Comparison of ENCODE assay signal across 7 mouse cellular contexts in the genomic region with DNA sequence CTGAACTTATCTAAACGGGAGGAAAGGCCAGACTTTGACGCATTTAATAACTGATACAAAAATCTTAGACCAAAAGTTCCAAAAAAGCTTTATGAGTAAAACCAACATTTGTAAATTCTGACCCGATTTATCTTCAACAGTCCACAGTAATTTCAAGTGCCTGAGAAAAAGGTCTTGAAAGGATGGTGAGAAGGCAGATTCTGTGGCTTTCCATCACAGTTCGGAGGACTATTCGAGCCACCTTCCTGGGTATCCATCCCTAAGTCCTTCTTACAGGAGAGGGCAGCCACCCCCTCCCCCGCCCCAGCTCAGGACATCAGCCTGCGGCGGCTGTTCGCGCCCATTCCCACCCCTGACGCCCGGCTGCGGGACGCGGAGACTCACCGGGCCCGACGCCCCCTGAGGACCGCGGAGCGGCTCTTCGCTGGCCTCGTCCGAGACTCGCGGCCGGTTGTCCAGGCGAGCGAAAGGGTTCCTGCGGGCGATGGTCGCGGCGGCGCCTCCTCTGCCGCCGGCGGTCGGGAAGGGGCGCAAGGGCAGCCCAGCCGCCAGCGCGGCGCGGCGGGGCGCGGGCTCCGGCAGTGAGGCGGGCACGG. TPM values are rescaled to one million over a fixed set of nuclear protein-coding genes. Genes with fewer than 3 reads are reported as not detected.
DNase-seq lines count a peak whose midpoint lies in the region; ATAC-seq and TF ChIP-seq lines count a peak whose summit lies in the region.

No protein-coding gene starts in this region.

- peak overlapping the region; percentile 84 for H3K9ac ChIP-seq in CH12.LX (ENCODE audit: insufficient read depth, low read depth)
- H3K9ac ChIP-seq in forebrain, embryonic 16.5 days (replicated peaks; ENCODE audit: low read depth, low read length), result peak overlapping the region; percentile 87
- peak overlapping the region; percentile 99 for H3K9ac ChIP-seq in liver, embryonic 16.5 days (ENCODE audit: low read depth, low read length)

- no peak for TF ChIP-seq POLR2A in CH12.LX (IDR thresholded peaks at IDR 0.05; ENCODE audit: low read depth, low read length)

- in situ Hi-C loops in CH12.LX (cut with MboI; ENCODE audit: low pct_ligation_motif_present, low pct_unique_long_range_greater_than_20kb, low sequenced_read_pairs), result no loop called here

- peaks cover 33% of the 10 kb centered on the region for H3K79me2 ChIP-seq in CH12.LX (replicated peaks; ENCODE audit: control insufficient read depth, extremely low read depth, insufficient read depth, poor library complexity, severe bottlenecking)

- H3K4me3 ChIP-seq in CH12.LX (replicated peaks in 1 of 3; ENCODE audit: low read depth in 2 of 3, low read length in 2 of 3, poor library complexity in 1 of 3), result peak overlapping the region; percentile 59 to 97 (median 87)
- peak overlapping the region; percentile 89 for H3K4me3 ChIP-seq in forebrain, embryonic 16.5 days (replicated peaks; ENCODE audit: low read length)
- H3K4me3 ChIP-seq in liver, embryonic 16.5 days (ENCODE audit: low read depth, low read length), result peak overlapping the region; percentile 100

- no peaks in the 10 kb centered on the region for H3K27me3 ChIP-seq in CH12.LX (replicated peaks)
- H3K27me3 ChIP-seq in forebrain, embryonic 16.5 days (replicated peaks; ENCODE audit: control insufficient read depth, insufficient read depth, low read length), result no peaks in the 10 kb centered on the region
- no peaks in the 10 kb centered on the region for H3K27me3 ChIP-seq in liver, embryonic 16.5 days (ENCODE audit: control insufficient read depth, insufficient read depth, low read depth, low read length)

- peak; percentile 47 for ATAC-seq in forebrain, embryonic 16.5 days
- ATAC-seq in liver, embryonic 16.5 days (ENCODE audit: low read depth), result peak; percentile 33

- H3K27ac ChIP-seq in CH12.LX (ENCODE audit: insufficient read depth, low read depth), result peak overlapping the region; percentile 70
- H3K27ac ChIP-seq in forebrain, embryonic 16.5 days (ENCODE audit: low read length), result peak overlapping the region; percentile 81
- H3K27ac ChIP-seq in liver, embryonic 16.5 days (ENCODE audit: low read length), result peak overlapping the region; percentile 83

- H3K4me2 ChIP-seq in CH12.LX (ENCODE audit: insufficient read depth, low read depth, poor library complexity, severe bottlenecking), result peak overlapping the region; percentile 94
- H3K4me2 ChIP-seq in forebrain, embryonic 16.5 days (ENCODE audit: low read length), result peak overlapping the region; percentile 77
- peak overlapping the region; percentile 95 for H3K4me2 ChIP-seq in liver, embryonic 16.5 days (ENCODE audit: low read depth, low read length)

- TF ChIP-seq EP300 in CH12.LX (IDR thresholded peaks at IDR 0.05; ENCODE audit: low read length), result peak; percentile 31; the same call in 1 of the 2 replicates

- DNase-seq in 416B (ENCODE audit: low read depth) (peak; percentile 31), CH12.LX (ENCODE audit: extremely low read depth) (no peak)
- DNase-seq in layer of hippocampus, postnatal 10 days (ENCODE audit: low spot score in 2 of 2), result no peak
- no peak for DNase-seq in embryo, embryonic 9.5 days (ENCODE audit: extremely low spot score)
- no peak for DNase-seq in ovary, postnatal 36 days (ENCODE audit: low spot score)

- no peak for TF ChIP-seq CTCF in CH12.LX (conservative IDR thresholded peaks at IDR 0.05 in 1 of 2, IDR thresholded peaks at IDR 0.05 in 1 of 2; ENCODE audit: low read depth in 2 of 2, low read length in 2 of 2)

- H3K9me3 ChIP-seq in CH12.LX (replicated peaks; ENCODE audit: low read length), result no peaks in the 10 kb centered on the region
- no peaks in the 10 kb centered on the region for H3K9me3 ChIP-seq in forebrain, embryonic 16.5 days (ENCODE audit: control insufficient read depth, low read length)
- H3K9me3 ChIP-seq in liver, embryonic 16.5 days (replicated peaks; ENCODE audit: control insufficient read depth, low read length), result no peaks in the 10 kb centered on the region

- dilution Hi-C loops in CH12.LX (cut with MboI; ENCODE audit: extremely low pct_ligation_motif_present, extremely low pct_unique_long_range_greater_than_20kb, low sequenced_read_pairs), result no loop called here

- peaks cover 35 to 59% of the 10 kb centered on the region in 2 experiments for H3K36me3 ChIP-seq in CH12.LX (replicated peaks in 1 of 2; ENCODE audit: control insufficient read depth in 1 of 2, insufficient read depth in 1 of 2, low read length in 1 of 2)
- H3K36me3 ChIP-seq in forebrain, embryonic 16.5 days (ENCODE audit: control insufficient read depth, insufficient read depth), result peaks cover 2% of the 10 kb centered on the region; the same call in 1 of the 2 replicates
- peaks cover 26% of the 10 kb centered on the region for H3K36me3 ChIP-seq in liver, embryonic 16.5 days (ENCODE audit: control insufficient read depth, insufficient read depth)

- WGBS in forebrain, embryonic 16.5 days, result under 1% methylated on average over 51 of the region's 51 CpGs
- under 1% methylated on average over 51 of the region's 51 CpGs for WGBS in liver, embryonic 16.5 days (ENCODE audit: insufficient replicate concordance)

- peaks cover 10 to 54% of the 10 kb centered on the region in 2 experiments for H3K4me1 ChIP-seq in CH12.LX (ENCODE audit: control insufficient read depth in 1 of 2, insufficient read depth in 2 of 2)
- H3K4me1 ChIP-seq in forebrain, embryonic 16.5 days (replicated peaks; ENCODE audit: control insufficient read depth, insufficient read depth, low read length), result peaks cover 17% of the 10 kb centered on the region
- H3K4me1 ChIP-seq in liver, embryonic 16.5 days (ENCODE audit: control insufficient read depth, low read depth, low read length), result peaks cover 33% of the 10 kb centered on the region

- no peak for TF ChIP-seq RAD21 in CH12.LX (IDR thresholded peaks at IDR 0.05; ENCODE audit: low read depth, low read length)

TF ChIP-seq in CH12.LX, 34 proteins besides CTCF, POLR2A, EP300 and RAD21:
- TF ChIP-seq UBTF (IDR thresholded peaks at IDR 0.05; ENCODE audit: low read depth, low read length) (0 out of 2 replicates have a peak, but pooled peaks have one; percentile 59), CHD2 (IDR thresholded peaks at IDR 0.05; ENCODE audit: low read length) (peak; percentile 56; the same call in 1 of the 2 replicates), USF2 (conservative IDR thresholded peaks at IDR 0.05; ENCODE audit: low read depth, low read length) (no peak), SIN3A (IDR thresholded peaks at IDR 0.05; ENCODE audit: low read length) (peak; percentile 45; the same call in 1 of the 2 replicates)

RNA-seq across cellular contexts. Expression of gene Donson, which starts 0.4 kb away (rescaled TPM):
- total RNA-seq in CH12.LX (2012; rRNA removed) (62.5 and 63.2 TPM in 2 replicates), CH12.LX (2014; rRNA removed) (63.9 and 71.5 TPM in 2 replicates)
- 47.6 and 51.9 TPM in 2 replicates for polyA plus RNA-seq in CH12.LX (2012; ENCODE audit: insufficient read length, low read depth)
- 19.8 and 23.8 TPM in 2 replicates for polyA plus RNA-seq in forebrain, embryonic 16.5 days (2015; fragmentation: Nextera tagmentation; extraction: Ambion mirVana)
- 22.8 and 23.0 TPM in 2 replicates for polyA plus RNA-seq in liver, embryonic 16.5 days (2015; fragmentation: Nextera tagmentation; extraction: Ambion mirVana)
- total RNA-seq in layer of hippocampus, postnatal 10 days (2021), result 10 to 100 TPM; 19.9 to 23.8 TPM

RNA-seq across cellular contexts. Expression of gene Cryzl1, which starts 40.7 kb away (rescaled TPM):
- total RNA-seq in CH12.LX (2012; rRNA removed), result 75.7 and 115 TPM in 2 replicates
- total RNA-seq in CH12.LX (2014; rRNA removed), result 111 and 125 TPM in 2 replicates
- 105 and 126 TPM in 2 replicates for polyA plus RNA-seq in CH12.LX (2012; ENCODE audit: insufficient read length, low read depth)
- 106 and 111 TPM in 2 replicates for polyA plus RNA-seq in forebrain, embryonic 16.5 days (2015; fragmentation: Nextera tagmentation; extraction: Ambion mirVana)
- polyA plus RNA-seq in liver, embryonic 16.5 days (2015; fragmentation: Nextera tagmentation; extraction: Ambion mirVana), result 31.5 and 34.6 TPM in 2 replicates
- 10 to 100 TPM; 78.9 to 94.2 TPM for total RNA-seq in layer of hippocampus, postnatal 10 days (2021)

RNA-seq across cellular contexts. Expression of gene Son, which starts 40.8 kb away (rescaled TPM):
- 126 and 152 TPM in 2 replicates for total RNA-seq in CH12.LX (2012; rRNA removed)
- 206 and 235 TPM in 2 replicates for total RNA-seq in CH12.LX (2014; rRNA removed)
- 237 and 271 TPM in 2 replicates for polyA plus RNA-seq in CH12.LX (2012; ENCODE audit: insufficient read length, low read depth)
- polyA plus RNA-seq in forebrain, embryonic 16.5 days (2015; fragmentation: Nextera tagmentation; extraction: Ambion mirVana), result 129 and 134 TPM in 2 replicates
- 36.9 and 39.0 TPM in 2 replicates for polyA plus RNA-seq in liver, embryonic 16.5 days (2015; fragmentation: Nextera tagmentation; extraction: Ambion mirVana)
- 100 to 1,000 TPM; 251 to 289 TPM for total RNA-seq in layer of hippocampus, postnatal 10 days (2021)

RNA-seq across cellular contexts. Expression of gene Itsn1, which starts 41.0 kb away (rescaled TPM):
- 33.2 and 46.3 TPM in 2 replicates for total RNA-seq in CH12.LX (2012; rRNA removed)
- 32.5 and 35.9 TPM in 2 replicates for total RNA-seq in CH12.LX (2014; rRNA removed)
- polyA plus RNA-seq in CH12.LX (2012; ENCODE audit: insufficient read length, low read depth), result 54.5 and 68.6 TPM in 2 replicates
- polyA plus RNA-seq in forebrain, embryonic 16.5 days (2015; fragmentation: Nextera tagmentation; extraction: Ambion mirVana), result 86.3 and 94.3 TPM in 2 replicates
- polyA plus RNA-seq in liver, embryonic 16.5 days (2015; fragmentation: Nextera tagmentation; extraction: Ambion mirVana), result 54.1 and 54.7 TPM in 2 replicates
- 100 to 1,000 TPM; 145 to 159 TPM for total RNA-seq in layer of hippocampus, postnatal 10 days (2021)

RNA-seq across cellular contexts. Expression of gene Gart, which starts 41.4 kb away (rescaled TPM):
- 517 and 601 TPM in 2 replicates for total RNA-seq in CH12.LX (2012; rRNA removed)
- total RNA-seq in CH12.LX (2014; rRNA removed), result 347 and 356 TPM in 2 replicates
- polyA plus RNA-seq in CH12.LX (2012; ENCODE audit: insufficient read length, low read depth), result 722 and 821 TPM in 2 replicates
- polyA plus RNA-seq in forebrain, embryonic 16.5 days (2015; fragmentation: Nextera tagmentation; extraction: Ambion mirVana), result 71.7 and 81.4 TPM in 2 replicates
- 52.9 and 55.6 TPM in 2 replicates for polyA plus RNA-seq in liver, embryonic 16.5 days (2015; fragmentation: Nextera tagmentation; extraction: Ambion mirVana)
- total RNA-seq in layer of hippocampus, postnatal 10 days (2021), result 10 to 100 TPM; 51.1 to 54.2 TPM
